Mouse (Mus musculus) CH12F3 (cell line): Measurements from ENCODE around the gene C2cd4c.

Experiments used
- in situ Hi-C: fragments of 300-500 bp; cut with MboI; formaldehyde crosslinking; loops from 2 replicates; pipeline ENCODE4 v1.14.3; 2020; ENCODE audit warnings: low sequenced_read_pairs

Gene C2cd4c

GRCm38 (mm10) chr10:79580356-79580755 lies 33.5 kb downstream of the C2cd4c start:
- in situ Hi-C loops, result no loop called here

DNA sequence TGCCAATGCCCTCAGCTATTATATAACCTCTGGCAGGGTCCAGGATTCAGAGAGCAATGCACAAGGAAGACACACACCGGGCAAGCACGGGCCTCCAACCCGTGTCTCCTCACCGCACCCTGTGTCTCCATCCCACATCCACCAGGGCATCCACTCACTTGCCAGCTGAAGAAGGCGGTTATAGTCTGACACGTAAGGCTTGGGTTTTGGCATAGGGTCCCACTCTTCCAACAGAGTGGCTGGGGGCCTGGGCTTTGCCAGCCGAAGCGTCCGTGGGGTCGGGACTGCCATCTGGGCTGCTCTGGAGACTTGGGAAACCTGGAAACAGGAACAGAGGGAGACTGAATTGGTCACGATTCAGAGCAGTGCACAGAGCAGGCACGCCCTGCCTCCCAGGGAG lies 34.0 kb downstream of the C2cd4c start:
- in situ Hi-C loops, result no loop called here

DNA sequence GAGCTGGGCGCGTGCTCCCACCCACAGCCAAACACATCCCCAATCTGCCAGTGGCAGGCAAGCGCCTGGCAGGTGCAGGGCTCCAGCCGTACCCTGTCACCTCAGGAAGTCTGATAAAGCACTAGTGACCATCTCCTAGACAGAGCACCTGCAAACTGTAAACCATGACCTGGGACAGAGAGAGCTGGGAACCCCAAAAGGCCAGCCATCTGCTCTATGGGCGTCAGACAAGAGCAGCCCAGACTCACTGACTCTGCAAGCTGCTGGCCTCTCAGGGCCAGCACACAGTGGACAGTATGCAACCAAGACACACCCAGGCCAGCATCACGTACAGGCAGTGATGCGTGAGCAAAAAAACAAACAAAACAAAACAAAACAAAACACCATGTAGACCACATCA lies 34.9 kb downstream of the C2cd4c start:
- in situ Hi-C loops, result no loop called here

DNA sequence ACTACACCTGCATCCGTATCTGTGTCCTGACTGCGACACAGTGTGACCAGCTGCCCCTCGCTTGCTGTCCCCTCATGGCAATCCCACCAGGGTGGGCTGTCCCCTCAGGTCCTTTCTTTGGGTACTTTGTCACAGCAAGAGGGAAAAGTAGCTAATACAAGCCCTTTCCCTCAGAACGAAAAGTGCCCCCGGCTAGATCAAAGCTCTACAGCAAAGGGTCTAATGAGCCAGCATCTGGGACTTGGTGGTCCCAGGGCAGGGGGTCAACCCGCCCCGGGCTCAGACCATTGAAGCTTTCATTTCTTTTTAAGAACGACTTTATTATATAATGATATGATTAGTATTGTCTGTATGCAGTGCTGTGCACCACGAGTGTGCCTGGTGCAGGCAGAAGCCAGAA lies 35.5 kb downstream of the C2cd4c start:
- in situ Hi-C loops, result no loop called here

GRCm38 (mm10) chr10:79577376-79577775 lies 36.4 kb downstream of the C2cd4c start:
- in situ Hi-C loops, result no loop called here

- in situ Hi-C loops, result no loop called here
Measured at GRCm38 (mm10) chr10:79575754-79576153, 38.1 kb downstream of the C2cd4c start.

GRCm38 (mm10) chr10:79574796-79575195 lies 39.0 kb downstream of the C2cd4c start:
- in situ Hi-C loops, result no loop called here

DNA sequence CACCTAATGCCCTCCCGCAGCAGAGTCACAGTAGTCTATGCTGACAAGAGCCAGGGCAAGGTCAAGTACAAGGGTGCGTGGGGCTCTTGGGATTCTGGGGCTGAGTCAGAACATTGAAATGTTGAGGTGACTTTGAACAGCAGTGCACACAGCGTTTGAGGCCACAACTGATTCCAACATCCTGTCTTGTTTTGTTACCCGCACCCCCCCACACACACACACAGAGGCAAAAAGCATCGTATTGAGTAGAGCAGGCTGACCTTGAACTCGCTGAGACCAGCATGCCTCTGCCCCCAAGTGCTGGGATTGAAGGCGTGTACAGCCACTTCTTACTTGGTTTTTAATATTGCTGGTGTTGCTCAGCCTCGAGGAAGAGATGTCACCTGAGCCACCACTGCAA lies 39.5 kb downstream of the C2cd4c start:
- in situ Hi-C loops, result no loop called here

DNA sequence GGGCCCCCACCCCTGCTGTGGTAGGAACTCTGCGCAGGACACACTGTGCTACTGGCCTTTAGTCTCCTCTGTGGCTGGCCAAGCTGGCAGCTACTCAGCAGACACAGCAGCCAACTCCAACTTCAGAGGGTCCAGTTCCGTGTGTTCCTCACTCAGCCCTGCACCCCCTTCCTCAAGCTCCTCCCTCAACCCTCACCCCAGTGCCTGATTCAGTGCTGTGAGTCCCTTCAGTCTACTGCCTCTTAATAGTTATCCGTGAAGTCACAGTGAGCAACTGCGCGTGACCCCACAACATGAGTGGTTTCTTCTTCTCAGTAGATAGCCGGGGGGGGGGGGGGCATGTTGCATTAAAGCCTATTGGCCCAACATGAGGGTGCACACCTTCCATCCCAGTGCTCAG lies 40.2 kb downstream of the C2cd4c start:
- in situ Hi-C loops, result no loop called here

GRCm38 (mm10) chr10:79571314-79571713 lies 42.5 kb downstream of the C2cd4c start:
- in situ Hi-C loops, result no loop called here

- in situ Hi-C loops, result no loop called here
Measured at GRCm38 (mm10) chr10:79569921-79570320, 43.9 kb downstream of the C2cd4c start.

GRCm38 (mm10) chr10:79559716-79560115 lies 54.1 kb downstream of the C2cd4c start:
- in situ Hi-C loops, result no loop called here

DNA sequence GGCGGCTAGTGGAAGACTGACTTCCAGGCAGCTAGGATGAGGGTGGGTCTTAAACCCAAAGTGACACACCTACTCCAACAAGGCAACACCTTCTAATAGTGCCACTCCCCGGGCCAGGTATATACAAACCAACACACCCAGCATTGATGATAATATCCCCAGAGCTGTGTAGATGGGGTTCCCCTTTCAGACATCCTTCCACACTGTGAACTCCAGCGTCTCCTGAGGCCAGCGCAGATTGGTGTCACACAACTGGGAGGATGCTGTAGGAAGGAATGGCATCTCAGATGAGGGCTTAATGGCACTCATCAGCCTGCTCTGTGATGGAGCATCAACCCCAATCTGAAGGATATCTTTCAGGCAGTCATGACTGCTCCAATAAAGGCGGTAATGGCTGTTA lies 56.3 kb downstream of the C2cd4c start:
- in situ Hi-C loops, result no loop called here

DNA sequence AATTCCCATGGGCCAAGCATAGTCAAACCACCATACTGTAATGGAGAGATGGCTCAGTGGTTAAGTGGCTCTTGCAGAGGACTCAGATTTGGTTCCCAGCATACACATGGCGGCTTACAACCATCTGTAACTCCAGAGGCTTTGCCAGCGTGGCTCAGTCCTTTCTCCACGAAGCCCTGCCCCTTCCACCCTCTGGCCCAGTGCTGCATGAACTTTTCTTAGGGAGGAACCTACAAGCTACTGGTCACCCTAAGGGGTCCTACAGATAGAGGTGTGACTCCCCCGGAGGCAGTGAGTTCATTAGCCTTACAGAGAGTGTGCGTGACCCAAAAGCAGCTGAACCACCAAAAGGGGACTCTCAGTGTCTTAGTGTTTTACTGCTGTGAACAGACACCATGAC lies 56.9 kb downstream of the C2cd4c start:
- in situ Hi-C loops, result no loop called here
